Mouse (Mus musculus) heart, embryonic 12.5 days (tissue): ENCODE data around the gene Jam2. TPM values are rescaled to one million over a fixed set of nuclear protein-coding genes. Genes with fewer than 3 reads are reported as not detected.
A peak's percentile ranks its signal among the peaks of the same experiment; 100 is the strongest.

Source experiments
- ATAC-seq: fragments of 200-750 bp; cut with Nextera tagmentation; 2 replicates; pipeline ENCODE4 v1.8.0; 2017; ENCODE audit warnings: moderate TSS enrichment, moderate library complexity; ENCODE audit not compliant: insufficient number of reproducible peaks, low FRiP score
- H3K27ac ChIP-seq: fragments of 300-500 bp; sonication (generic); 2 replicates; pipeline ENCODE4 v1.5.1; 2016; ENCODE audit warnings: mild to moderate bottlenecking, moderate library complexity; ENCODE audit not compliant: poor library complexity, severe bottlenecking
- H3K27me3 ChIP-seq: fragments of 300-500 bp; sonication (generic); replicated peaks from 2 replicates; pipeline ENCODE4 v1.6.1; 2016; ENCODE audit warnings: mild to moderate bottlenecking, moderate library complexity
- H3K36me3 ChIP-seq: fragments of 300-500 bp; sonication (generic); 2 replicates; pipeline ENCODE4 v1.6.1; 2016; ENCODE audit warnings: mild to moderate bottlenecking, moderate library complexity
- H3K4me1 ChIP-seq: fragments of 300-500 bp; sonication (generic); replicated peaks from 2 replicates; pipeline ENCODE4 v1.6.1; 2016; ENCODE audit warnings: mild to moderate bottlenecking
- H3K4me2 ChIP-seq: fragments of 300-500 bp; sonication (generic); 2 replicates; pipeline ENCODE4 v1.6.1; 2016; ENCODE audit warnings: mild to moderate bottlenecking, moderate library complexity
- H3K4me3 ChIP-seq: fragments of 300-500 bp; sonication (generic); 2 replicates; pipeline ENCODE4 v1.5.1; 2016; ENCODE audit warnings: mild to moderate bottlenecking
- H3K9ac ChIP-seq: fragments of 300-500 bp; sonication (generic); 2 replicates; pipeline ENCODE4 v1.6.1; 2016; ENCODE audit warnings: mild to moderate bottlenecking, moderate library complexity
- H3K9me3 ChIP-seq: fragments of 300-500 bp; sonication (generic); replicated peaks from 2 replicates; pipeline ENCODE4 v1.6.1; 2016; ENCODE audit warnings: mild to moderate bottlenecking, moderate library complexity
- WGBS: fragments of 180-500 bp; shearing (Covaris S2); methylation state at CpG from one replicate; pipeline ENCODE4 v1.1.7; 2016; 5-methylcytosine and 5-hydroxymethylcytosine counted together
- polyA plus RNA-seq: library from polyadenylated mRNA; unstranded; fragments of >200 nt; fragmentation: Nextera tagmentation; extraction: Ambion mirVana; gene quantifications from 2 replicates; pipeline ENCODE4 v1.2.1, GENCODE M21; 2016

The Jam2 gene
- polyA plus RNA-seq, result 8.3 and 8.6 TPM in 2 replicates

DNA sequence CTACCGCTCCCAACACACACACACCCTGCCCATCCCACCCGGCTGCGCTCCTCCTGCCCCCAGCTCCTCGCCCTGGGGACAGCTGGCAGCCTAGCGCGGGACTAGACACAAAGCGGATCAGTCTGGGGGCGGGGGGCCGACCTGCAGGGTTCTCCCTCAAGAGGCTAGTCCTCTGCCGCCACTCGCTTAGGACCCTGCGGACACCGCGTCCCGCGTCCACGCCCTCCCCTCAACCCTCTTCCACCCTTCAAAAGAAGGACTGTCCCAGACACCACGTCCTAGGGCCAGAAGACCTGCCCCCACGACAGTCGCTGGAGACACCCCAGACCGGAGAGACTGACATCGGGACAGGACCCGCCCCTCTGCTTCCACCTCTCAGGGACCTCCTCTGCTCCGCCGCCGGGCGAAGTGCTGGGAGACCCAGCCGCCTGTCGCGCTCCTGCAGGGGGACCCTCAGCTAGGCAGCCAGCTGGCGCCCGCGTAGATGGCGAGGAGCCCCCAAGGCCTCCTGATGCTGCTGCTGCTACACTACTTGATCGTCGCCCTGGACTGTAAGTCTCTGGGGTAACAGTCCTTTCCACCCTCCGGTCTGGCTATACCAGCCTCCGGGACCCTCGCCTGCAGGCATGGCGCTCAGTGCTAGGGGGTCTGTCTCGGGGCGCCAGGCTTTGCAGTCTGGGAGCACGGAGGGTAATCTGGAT is at the start of gene Jam2:
Gene Jam2 (plus strand): TSS at position 121 of the 701 bp plus-strand sequence.
- Histone ChIP-seq H3K4me3 (peak within 1 kb of the TSS; percentile 69), H3K36me3 (no peaks in the 10 kb centered on the region), H3K9ac (peak within 1 kb of the TSS; percentile 69), H3K4me2 (peak within 1 kb of the TSS; percentile 92), H3K4me1 (no peaks in the 10 kb centered on the region), H3K9me3 (0 out of 2 replicates have a peak, but pooled peaks cover under 1% of the 10 kb centered on the region), H3K27ac (no peak within 1 kb of the TSS), H3K27me3 (no peaks in the 10 kb centered on the region)
- 0% methylated on average over 43 of the region's 43 CpGs for WGBS
- peak; percentile 84 for ATAC-seq

DNA sequence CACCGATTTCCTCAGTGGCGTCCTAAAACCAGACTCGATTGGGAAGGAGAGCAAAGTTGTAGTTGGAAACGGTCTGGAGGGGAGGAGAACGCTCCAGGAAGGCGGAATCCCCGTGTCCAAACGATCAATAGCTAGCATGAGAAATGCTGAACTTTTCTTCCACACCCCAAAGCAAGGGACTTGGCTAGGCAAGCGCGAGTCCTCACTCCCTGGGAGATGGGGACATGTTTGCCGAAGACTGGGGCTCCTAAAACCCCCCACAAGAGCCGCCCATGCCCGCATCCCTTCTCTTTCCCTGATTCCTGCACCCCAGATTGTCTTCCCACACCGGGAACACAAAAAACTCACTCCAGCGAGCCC is 39.1 kb upstream of the Jam2 start:
- Histone ChIP-seq H3K4me1 (peaks cover 5% of the 10 kb centered on the region), H3K9me3 (no peaks in the 10 kb centered on the region), H3K27ac (no peak overlapping the region), H3K9ac (peak overlapping the region; percentile 84), H3K4me3 (peak overlapping the region; percentile 83), H3K27me3 (no peaks in the 10 kb centered on the region), H3K36me3 (peaks cover 19% of the 10 kb centered on the region), H3K4me2 (peak overlapping the region; percentile 77)
- ATAC-seq, result 0 out of 2 replicates have a peak, but pooled peaks have one; percentile 9
- WGBS, result under 1% methylated on average over 15 of the region's 15 CpGs

DNA sequence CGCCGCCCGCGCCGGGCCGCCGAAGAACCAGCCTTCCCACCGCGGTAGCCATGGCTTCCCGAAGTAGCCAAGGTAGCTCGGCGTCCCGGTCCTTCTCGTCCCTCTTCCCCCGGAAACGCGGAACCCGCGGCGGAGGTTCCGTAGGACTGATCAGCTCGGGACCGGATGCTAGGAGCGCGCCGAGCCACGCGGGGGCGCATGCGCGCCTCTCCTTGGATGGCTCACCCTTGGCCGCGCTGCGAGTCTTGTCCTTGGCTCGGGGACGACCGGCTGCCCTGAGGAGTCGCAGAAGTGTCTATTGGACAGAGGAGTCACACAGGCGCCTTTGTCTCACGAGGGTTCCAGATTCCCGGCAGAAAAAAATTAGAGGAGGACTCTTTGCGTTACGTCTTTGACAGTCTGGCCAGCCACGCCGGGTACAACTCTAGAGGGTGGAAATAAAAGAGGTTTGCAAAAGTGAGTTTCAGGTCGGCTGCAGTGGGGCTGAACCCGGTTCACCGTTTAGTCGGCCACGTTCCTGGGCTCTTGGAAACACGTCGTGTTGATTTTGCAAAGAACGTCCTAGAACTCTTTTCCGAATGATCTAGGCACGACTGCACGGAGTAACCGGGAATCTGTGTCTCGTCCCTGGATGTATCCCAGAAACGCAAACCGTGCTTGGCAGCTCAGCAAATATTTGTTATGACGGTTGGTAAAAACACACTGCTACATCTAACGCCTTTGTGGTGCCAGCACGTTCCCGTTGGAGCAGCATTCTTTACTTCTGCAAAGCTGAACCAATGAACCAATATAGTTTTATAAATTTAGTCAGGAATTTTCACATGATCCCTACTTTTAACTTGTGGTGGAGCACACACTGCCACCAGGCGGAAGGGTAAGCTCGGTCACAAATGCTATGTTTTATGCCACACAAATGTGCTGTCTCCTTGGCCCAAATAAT is 38.5 kb upstream of the Jam2 start, which contains the start of gene Mrpl39:
Gene Mrpl39 (minus strand): TSS at position 577 of the 940 bp plus-strand sequence.
- Histone ChIP-seq H3K36me3 (peaks cover 14% of the 10 kb centered on the region), H3K27ac (peak within 1 kb of the TSS; percentile 24; the same call in 1 of the 2 replicates), H3K4me2 (peak within 1 kb of the TSS; percentile 77), H3K4me3 (peak within 1 kb of the TSS; percentile 83), H3K9ac (peak within 1 kb of the TSS; percentile 84), H3K4me1 (peaks cover 5% of the 10 kb centered on the region), H3K27me3 (no peaks in the 10 kb centered on the region), H3K9me3 (no peaks in the 10 kb centered on the region)
- ATAC-seq, result peak; percentile 98
- under 1% methylated on average over 66 of the region's 66 CpGs for WGBS

DNA sequence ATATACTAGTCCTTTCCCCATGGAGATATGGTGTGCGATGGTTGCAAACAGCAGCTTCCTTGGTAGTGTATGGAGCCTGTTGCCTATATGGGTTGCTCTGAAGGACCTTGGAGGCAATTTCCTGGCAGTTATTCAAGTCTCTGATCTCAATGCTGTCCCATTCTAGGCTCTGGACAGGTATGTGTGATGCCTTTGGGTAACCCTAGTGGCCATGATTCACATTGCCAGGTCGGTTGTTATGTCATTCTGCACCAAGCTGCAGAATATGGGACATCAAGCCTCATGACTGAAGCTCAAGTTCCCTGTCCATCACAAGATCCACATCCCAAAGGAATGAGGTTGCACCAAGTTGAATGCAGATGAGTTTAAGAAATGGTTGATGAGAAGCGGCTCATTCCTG is 36.6 kb upstream of the Jam2 start:
- no peak for ATAC-seq
- no peaks in the 10 kb centered on the region for H3K27me3 ChIP-seq
- no peaks in the 10 kb centered on the region for H3K9me3 ChIP-seq
- WGBS, result 72% methylated on average over 3 of the region's 3 CpGs
- H3K4me2 ChIP-seq, result no peak overlapping the region
- H3K4me1 ChIP-seq, result peaks cover 5% of the 10 kb centered on the region
- no peak overlapping the region for H3K9ac ChIP-seq
- no peak overlapping the region for H3K27ac ChIP-seq
- no peak overlapping the region for H3K4me3 ChIP-seq
- H3K36me3 ChIP-seq, result no peaks in the 10 kb centered on the region

DNA sequence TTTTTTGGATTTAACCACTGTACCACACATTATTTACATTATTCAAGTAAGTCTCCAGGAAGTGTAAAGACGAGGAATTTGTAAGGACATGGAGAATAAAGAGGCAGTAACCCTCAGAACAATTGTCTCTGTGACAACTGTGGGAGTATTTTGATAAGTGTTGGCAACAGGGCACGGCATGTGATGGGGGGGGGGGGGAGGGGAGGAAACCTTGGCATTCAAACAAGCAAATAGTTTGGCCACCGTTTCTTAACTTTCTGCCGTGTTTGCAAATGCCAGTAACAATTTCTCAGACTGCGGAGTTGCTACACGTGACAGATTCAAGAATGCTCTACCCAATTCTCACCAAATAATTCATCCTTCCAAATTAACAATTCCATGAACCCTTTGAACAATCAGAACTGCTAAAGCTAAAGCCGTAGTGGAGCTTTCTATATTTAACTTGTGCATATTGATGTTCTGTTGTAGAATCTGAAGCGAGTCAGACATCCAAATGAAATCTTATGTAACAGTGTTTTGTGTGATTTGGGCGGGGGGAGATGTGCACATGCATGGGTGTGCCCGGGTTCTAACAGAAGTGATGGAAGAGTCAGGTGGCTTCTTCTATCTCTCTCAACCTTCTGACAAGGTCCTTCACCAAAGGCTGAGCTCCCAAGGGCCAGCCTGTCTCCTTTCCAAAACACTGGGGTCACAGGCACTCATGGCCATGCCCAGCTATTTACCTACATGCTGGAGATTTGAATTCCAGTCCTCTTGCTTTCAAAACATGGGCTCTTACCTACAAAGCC is 29.0 kb upstream of the Jam2 start:
- no peak overlapping the region for H3K4me3 ChIP-seq
- H3K36me3 ChIP-seq, result no peaks in the 10 kb centered on the region
- ATAC-seq, result no peak
- no peak overlapping the region for H3K27ac ChIP-seq
- no peaks in the 10 kb centered on the region for H3K9me3 ChIP-seq
- 0 out of 2 replicates have a peak, but pooled peaks cover 4% of the 10 kb centered on the region for H3K27me3 ChIP-seq
- H3K4me2 ChIP-seq, result no peak overlapping the region
- H3K9ac ChIP-seq, result no peak overlapping the region
- H3K4me1 ChIP-seq, result no peaks in the 10 kb centered on the region
- WGBS, result 64% methylated on average over 10 of the region's 10 CpGs

DNA sequence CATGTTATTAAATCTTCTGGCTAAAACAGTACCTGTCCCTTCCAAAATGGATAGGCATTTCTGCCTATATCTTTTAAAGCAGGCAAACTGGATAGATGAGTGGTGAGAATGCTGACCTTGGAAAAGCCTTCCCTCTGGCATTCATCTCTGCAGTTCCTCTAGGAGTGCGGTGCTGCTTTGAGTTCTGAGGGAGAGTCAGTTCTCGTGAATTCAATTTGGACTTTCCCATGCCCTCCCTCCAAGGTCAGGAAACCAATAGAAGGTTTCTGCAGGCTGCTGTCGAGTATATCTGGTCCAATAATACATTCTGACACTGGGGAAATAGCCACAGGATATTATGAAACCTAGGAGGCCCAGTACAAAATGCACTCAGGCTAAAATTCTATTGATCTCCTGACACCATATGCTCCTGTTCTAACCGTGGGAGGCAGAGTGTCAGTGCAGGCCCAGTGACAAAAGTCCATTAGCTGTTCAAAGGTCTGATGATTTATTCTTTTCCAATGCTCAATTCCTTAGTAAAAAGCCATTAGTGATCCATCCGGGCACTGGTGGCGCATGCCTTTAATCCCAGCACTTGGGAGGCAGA is 28.1 kb upstream of the Jam2 start:
- H3K27ac ChIP-seq, result no peak overlapping the region
- WGBS, result 73% methylated on average over 6 of the region's 6 CpGs
- 0 out of 2 replicates have a peak, but pooled peaks cover 4% of the 10 kb centered on the region for H3K27me3 ChIP-seq
- H3K9ac ChIP-seq, result no peak overlapping the region
- no peak overlapping the region for H3K4me2 ChIP-seq
- no peaks in the 10 kb centered on the region; the same call in 1 of the 2 replicates for H3K9me3 ChIP-seq
- no peak for ATAC-seq
- no peak overlapping the region for H3K4me3 ChIP-seq
- no peaks in the 10 kb centered on the region for H3K4me1 ChIP-seq
- H3K36me3 ChIP-seq, result no peaks in the 10 kb centered on the region

DNA sequence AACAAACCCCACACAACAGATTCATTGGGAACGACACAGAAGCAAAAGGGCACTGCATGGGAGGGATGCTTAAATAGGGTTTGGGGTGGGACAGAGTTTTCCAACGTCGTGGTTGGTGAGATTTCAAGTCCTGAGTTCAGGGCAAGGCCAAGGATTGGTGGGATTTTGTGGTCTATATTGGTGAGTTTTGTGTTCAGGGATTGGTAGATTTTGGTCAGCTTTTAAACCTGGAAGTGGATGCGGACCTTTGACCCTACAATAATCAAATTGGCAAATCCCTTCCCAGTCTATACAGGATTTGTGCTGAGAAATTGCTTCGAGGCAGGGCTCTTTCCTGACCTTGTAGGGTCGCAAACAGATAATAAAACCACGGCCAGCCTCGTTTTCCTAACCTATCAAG is 6.0 kb upstream of the Jam2 start:
- no peaks in the 10 kb centered on the region for H3K9me3 ChIP-seq
- no peak for ATAC-seq
- no peak overlapping the region for H3K4me3 ChIP-seq
- H3K4me2 ChIP-seq, result no peak overlapping the region
- H3K36me3 ChIP-seq, result no peaks in the 10 kb centered on the region
- H3K9ac ChIP-seq, result no peak overlapping the region
- 74% methylated on average over 8 of the region's 8 CpGs for WGBS
- no peak overlapping the region for H3K27ac ChIP-seq
- H3K27me3 ChIP-seq, result no peaks in the 10 kb centered on the region
- no peaks in the 10 kb centered on the region for H3K4me1 ChIP-seq

DNA sequence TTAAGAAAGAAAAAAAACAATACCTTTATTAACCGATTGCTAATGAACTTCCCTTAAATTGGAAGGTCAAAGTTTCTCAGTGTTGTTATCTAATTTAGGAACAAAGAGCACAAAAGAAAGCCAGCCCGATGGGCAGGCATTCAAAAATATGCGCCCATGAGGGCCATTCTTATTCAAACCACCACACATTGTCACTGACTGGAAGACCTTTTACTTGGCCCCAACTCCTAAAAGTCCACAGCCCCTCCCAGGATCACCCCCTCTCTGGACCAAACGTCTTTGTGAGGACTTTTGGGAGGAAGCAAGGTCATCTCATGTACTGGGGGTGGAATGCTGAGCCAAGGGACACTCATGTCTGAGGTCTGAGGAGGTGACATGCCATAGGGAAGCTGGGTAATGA is 4.7 kb upstream of the Jam2 start:
- Histone ChIP-seq H3K4me2 (no peak overlapping the region), H3K9ac (no peak overlapping the region), H3K9me3 (no peaks in the 10 kb centered on the region), H3K36me3 (no peaks in the 10 kb centered on the region), H3K4me1 (no peaks in the 10 kb centered on the region), H3K4me3 (no peak overlapping the region), H3K27me3 (no peaks in the 10 kb centered on the region), H3K27ac (no peak overlapping the region)
- WGBS, result 68% methylated on average over 4 of the region's 4 CpGs
- ATAC-seq, result no peak

DNA sequence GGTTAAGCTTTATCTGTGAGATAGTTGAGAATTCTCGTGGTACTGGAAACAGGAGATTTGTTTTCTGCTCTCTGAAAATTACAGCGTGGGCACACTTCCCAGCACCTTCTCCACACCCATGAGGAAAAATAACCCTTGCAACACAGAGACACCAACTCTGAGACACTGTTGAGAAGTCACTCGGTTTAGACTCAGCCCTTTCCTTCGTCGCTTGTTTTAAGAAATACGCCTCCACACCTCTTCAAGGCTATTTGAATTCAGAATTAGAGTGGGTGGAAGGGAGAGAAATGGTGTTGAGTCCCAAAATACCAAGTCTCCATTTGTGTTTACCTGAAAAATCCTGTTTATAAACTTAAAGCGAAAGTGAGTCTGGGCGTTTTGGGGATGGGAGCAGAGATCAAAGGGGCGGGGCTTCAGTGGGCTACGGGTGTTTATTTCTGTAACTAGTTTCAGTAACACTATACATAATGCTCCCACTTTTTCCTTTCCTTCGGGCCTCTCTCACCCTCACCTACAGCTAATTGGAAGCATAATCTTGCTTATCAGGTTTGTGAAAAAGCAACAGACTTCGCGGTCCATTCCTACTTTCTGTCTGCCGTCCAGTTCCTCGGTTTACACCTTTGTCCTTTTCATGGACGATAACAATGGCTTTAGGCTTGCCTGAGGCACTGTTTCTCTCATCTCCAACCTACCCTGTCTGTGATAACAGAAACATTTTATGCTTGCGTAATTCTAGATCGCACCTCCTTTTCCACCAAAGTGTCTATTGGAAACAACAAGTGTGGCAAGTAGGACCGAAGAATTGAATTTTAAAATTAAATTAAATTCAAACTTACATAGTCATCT is 4.1 kb upstream of the Jam2 start:
- Histone ChIP-seq H3K4me2 (no peak overlapping the region), H3K27me3 (no peaks in the 10 kb centered on the region), H3K27ac (no peak overlapping the region), H3K36me3 (no peaks in the 10 kb centered on the region), H3K9me3 (no peaks in the 10 kb centered on the region), H3K9ac (no peak overlapping the region), H3K4me3 (no peak overlapping the region), H3K4me1 (no peaks in the 10 kb centered on the region)
- ATAC-seq, result no peak
- 78% methylated on average over 19 of the region's 19 CpGs for WGBS

DNA sequence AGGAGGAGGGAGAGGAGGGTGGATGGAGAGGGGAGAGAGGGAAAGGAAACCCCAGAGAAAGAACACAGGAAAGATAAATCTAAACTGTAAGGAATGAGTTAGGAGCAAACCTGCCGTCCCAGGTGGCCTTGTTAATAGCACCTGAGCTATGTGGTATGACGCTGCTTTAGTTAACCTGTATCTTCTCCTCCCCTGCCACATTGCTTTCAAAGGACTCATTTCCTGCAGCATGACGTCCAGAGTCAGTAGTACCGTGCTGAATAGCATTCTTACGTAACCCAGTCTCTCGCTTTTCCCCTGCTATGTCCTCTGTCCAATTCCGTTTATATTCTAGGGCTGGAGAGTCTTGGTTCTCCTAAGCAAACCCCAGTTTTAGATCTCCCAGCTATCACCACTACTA is 3.0 kb upstream of the Jam2 start:
- H3K27me3 ChIP-seq, result no peaks in the 10 kb centered on the region
- 73% methylated on average over 7 of the region's 7 CpGs for WGBS
- H3K4me2 ChIP-seq, result no peak overlapping the region
- H3K9ac ChIP-seq, result no peak overlapping the region
- no peak overlapping the region for H3K4me3 ChIP-seq
- no peak for ATAC-seq
- H3K36me3 ChIP-seq, result no peaks in the 10 kb centered on the region
- H3K9me3 ChIP-seq, result no peaks in the 10 kb centered on the region
- H3K27ac ChIP-seq, result no peak overlapping the region
- H3K4me1 ChIP-seq, result no peaks in the 10 kb centered on the region
